Mouse (Mus musculus): Measurements from ENCODE around the gene Skint11. TPM values are rescaled to one million over a fixed set of nuclear protein-coding genes. Genes with fewer than 3 reads are reported as not detected.
"Not testable (repeated sequence)": the region's sequence is repeated elsewhere in the genome, so short reads cannot be mapped to it uniquely, and the experiment has no call there.

The Skint11 gene
- not detected in 2 replicates for polyA plus RNA-seq (2012; rRNA removed)

GRCm38 (mm10) chr4:114163084-114163483 lies at the start of gene Skint11:
Gene Skint11 (plus strand): TSS chr4:114163384.
- no peak within 1 kb of the TSS for H3K27ac ChIP-seq (ENCODE audit: insufficient read depth, low read depth, low read length)
- no peak within 1 kb of the TSS for H3K4me3 ChIP-seq (ENCODE audit: insufficient read depth, low read depth, low read length)
- no peak for DNase-seq
- no peaks in the 10 kb centered on the region for H3K4me1 ChIP-seq (ENCODE audit: control insufficient read depth, insufficient read depth, low read length)
- TF ChIP-seq POLR2A (IDR thresholded peaks at IDR 0.05; ENCODE audit: low read depth, low read length) (no peak), CTCF (conservative IDR thresholded peaks at IDR 0.05; ENCODE audit: insufficient read depth, insufficient read length, low read depth, low read length) (no peak)
- H3K27me3 ChIP-seq (replicated peaks; ENCODE audit: control insufficient read depth, insufficient read depth, low read length), result no peaks in the 10 kb centered on the region
- WGBS, result 87% methylated on average over 1 of the region's 1 CpGs
- no peaks in the 10 kb centered on the region for H3K36me3 ChIP-seq (ENCODE audit: control insufficient read depth, insufficient read depth, low read length)

GRCm38 (mm10) chr4:114161149-114161548 lies 2.0 kb upstream of the Skint11 start:
- Histone ChIP-seq H3K4me3 (ENCODE audit: insufficient read depth, low read depth, low read length) (no peak overlapping the region), H3K27ac (ENCODE audit: insufficient read depth, low read depth, low read length) (no peak overlapping the region), H3K36me3 (ENCODE audit: control insufficient read depth, insufficient read depth, low read length) (no peaks in the 10 kb centered on the region), H3K4me1 (ENCODE audit: control insufficient read depth, insufficient read depth, low read length) (no peaks in the 10 kb centered on the region), H3K27me3 (replicated peaks; ENCODE audit: control insufficient read depth, insufficient read depth, low read length) (no peaks in the 10 kb centered on the region)
- no peak for TF ChIP-seq POLR2A (IDR thresholded peaks at IDR 0.05; ENCODE audit: low read depth, low read length)
- no peak for TF ChIP-seq CTCF (conservative IDR thresholded peaks at IDR 0.05; ENCODE audit: insufficient read depth, insufficient read length, low read depth, low read length)
- DNase-seq, result no peak

DNA sequence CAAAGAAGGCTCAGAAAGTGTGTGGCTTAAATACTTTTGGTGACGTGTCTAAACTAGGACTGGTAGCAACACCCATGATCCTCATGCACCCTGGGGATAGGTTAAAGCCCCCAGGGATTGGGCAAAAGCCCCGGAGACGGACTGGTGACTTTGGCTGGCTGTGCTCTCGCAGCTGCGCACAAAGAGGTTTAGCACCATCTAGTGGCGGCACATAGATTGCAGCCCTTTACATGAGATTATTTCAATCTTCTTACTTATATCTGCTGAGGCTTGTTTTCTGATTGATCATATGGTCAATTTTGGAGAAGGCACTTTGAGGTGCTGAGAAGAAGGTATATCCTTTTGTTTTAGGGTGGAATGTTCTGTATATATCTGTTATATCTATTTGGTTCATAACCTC lies 9.7 kb downstream of the Skint11 start:
- WGBS, result 15% methylated on average over 6 of the region's 6 CpGs
- H3K4me3 ChIP-seq (ENCODE audit: insufficient read depth, low read depth, low read length); H3K4me1 ChIP-seq (ENCODE audit: control insufficient read depth, insufficient read depth, low read length); H3K27me3 ChIP-seq (replicated peaks; ENCODE audit: control insufficient read depth, insufficient read depth, low read length); H3K27ac ChIP-seq (ENCODE audit: insufficient read depth, low read depth, low read length); H3K36me3 ChIP-seq (ENCODE audit: control insufficient read depth, insufficient read depth, low read length): not testable (repeated sequence)
- TF ChIP-seq CTCF (conservative IDR thresholded peaks at IDR 0.05; ENCODE audit: insufficient read depth, insufficient read length, low read depth, low read length), result peak; percentile 36; the same call in 1 of the 2 replicates
- peak; percentile 11 for DNase-seq

DNA sequence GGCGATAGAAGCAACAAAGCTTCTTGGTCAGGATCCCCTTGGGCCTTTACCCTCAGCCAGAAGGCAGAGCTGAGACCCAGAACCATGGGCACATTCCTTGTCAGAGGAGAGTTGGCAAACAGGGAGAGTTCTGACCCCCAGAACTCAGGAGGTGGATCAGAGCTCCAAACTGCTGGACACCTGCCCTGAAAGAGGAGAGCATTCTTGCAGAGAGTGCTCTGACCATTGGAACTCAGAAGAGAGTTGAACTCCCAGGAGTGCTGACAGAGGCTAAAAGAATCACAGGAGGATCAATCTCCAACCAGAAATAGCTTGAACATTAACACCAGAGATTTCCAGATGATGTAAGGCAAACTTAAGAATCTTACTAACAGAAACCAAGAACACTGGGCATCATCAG lies 93.7 kb downstream of the Skint11 start:
- not testable (repeated sequence) for H3K36me3 ChIP-seq (ENCODE audit: control insufficient read depth, insufficient read depth, low read length); H3K4me3 ChIP-seq (ENCODE audit: insufficient read depth, low read depth, low read length); H3K4me1 ChIP-seq (ENCODE audit: control insufficient read depth, insufficient read depth, low read length); H3K27me3 ChIP-seq (replicated peaks; ENCODE audit: control insufficient read depth, insufficient read depth, low read length)
- H3K27ac ChIP-seq (ENCODE audit: insufficient read depth, low read depth, low read length), result peak overlapping the region; percentile 62; the same call in 1 of the 2 replicates
- peak; percentile 77 for DNase-seq
- WGBS, result 44% methylated on average over 1 of the region's 1 CpGs

Other genes starting within 250 kb of the Skint11 start
- gene Skint5, start 163.9 kb upstream of the Skint11 start, polyA plus RNA-seq (2012; rRNA removed), result not detected in 2 replicates
- 31.5 and 32.2 TPM in 2 replicates for gene Trabd2b, start 243.3 kb downstream of the Skint11 start, polyA plus RNA-seq (2012; rRNA removed)